In the genomic region with DNA sequence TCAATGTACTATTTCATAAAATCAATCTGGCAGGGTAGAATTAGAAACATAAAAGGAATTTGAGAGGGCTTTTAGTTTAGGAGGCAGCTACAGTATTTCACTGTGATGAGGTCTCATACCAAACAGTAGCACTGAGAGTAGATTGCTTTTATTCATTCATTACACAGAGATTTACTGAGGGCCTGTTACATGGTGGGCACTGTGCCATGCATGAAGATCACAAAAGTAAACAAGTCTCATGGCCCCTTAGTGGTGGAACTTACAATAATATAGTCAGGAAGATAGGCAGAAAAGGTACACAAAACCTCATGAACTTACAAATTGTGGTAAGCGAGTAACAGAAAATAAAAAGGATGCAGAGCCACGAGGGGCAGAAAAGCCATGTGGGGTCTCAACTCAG, we compare ENCODE assay signal across 26 mouse cellular contexts.
"Had no signal": no experiment of that assay in that cellular context is flagged by ENCODE, and none has a peak within 500 bp of the region (broad histone marks: within the 10 kb centered on the region; RNA-seq: fewer than 3 reads in every experiment).

No protein-coding gene starts in this region.

- H3K27ac ChIP-seq: heart, adult 2 months; heart, embryonic 13.5 days; heart, embryonic 15.5 days; hindbrain, embryonic 12.5 days; hindbrain, embryonic 14.5 days; intestine, embryonic 15.5 days; layer of hippocampus, adult 2 months; left cerebral cortex, adult 2 months; limb, embryonic 10.5 days; limb, embryonic 12.5 days; liver, embryonic 13.5 days had no signal

- H3K27me3 ChIP-seq: heart, embryonic 13.5 days; heart, embryonic 15.5 days; hindbrain, embryonic 12.5 days; intestine, embryonic 15.5 days; limb, embryonic 12.5 days; liver, embryonic 13.5 days had no signal

- ATAC-seq: hindbrain, embryonic 16.5 days; inflammation-experienced regulatory T-cells, adult 6 months; intestine, embryonic 15.5 days; intestine, postnatal 0 days had no signal

- H3K4me1 ChIP-seq: heart, embryonic 15.5 days; hindbrain, embryonic 12.5 days; intestine, embryonic 15.5 days; limb, embryonic 10.5 days; limb, embryonic 12.5 days; liver, embryonic 13.5 days had no signal

- H3K4me3 ChIP-seq: heart, adult 2 months; heart, embryonic 13.5 days; heart, embryonic 15.5 days; hindbrain, embryonic 12.5 days; intestine, embryonic 15.5 days; layer of hippocampus, adult 2 months; left cerebral cortex, adult 2 months; limb, embryonic 10.5 days; limb, embryonic 12.5 days; liver, embryonic 13.5 days had no signal

- H3K9ac ChIP-seq: heart, embryonic 13.5 days; heart, embryonic 15.5 days; hindbrain, embryonic 12.5 days; hindbrain, embryonic 14.5 days; intestine, embryonic 15.5 days; limb, embryonic 12.5 days; liver, embryonic 13.5 days had no signal

- DNase-seq: gastrocnemius, postnatal 14 days; gastrocnemius, postnatal 36 days; heart, adult 11 months; heart, adult 2 months; heart, postnatal 14 days; heart, postnatal 36 days; kidney, adult 18-20 months; kidney, adult 8-10 months; kidney, postnatal 10 days; kidney, postnatal 25 days; liver; liver, embryonic 13.5 days had no signal

- H3K9me3 ChIP-seq: heart, embryonic 13.5 days; heart, embryonic 15.5 days; hindbrain, embryonic 12.5 days; intestine, embryonic 15.5 days; limb, embryonic 10.5 days; limb, embryonic 12.5 days; liver, embryonic 13.5 days had no signal

- H3K4me2 ChIP-seq: heart, embryonic 11.5 days; heart, embryonic 13.5 days; heart, embryonic 15.5 days; hindbrain, embryonic 12.5 days; hindbrain, embryonic 14.5 days; intestine, embryonic 15.5 days; limb, embryonic 12.5 days; liver, embryonic 11.5 days; liver, embryonic 13.5 days had no signal

- H3K36me3 ChIP-seq: heart, embryonic 13.5 days; heart, embryonic 15.5 days; hindbrain, embryonic 12.5 days; intestine, embryonic 15.5 days; limb, embryonic 10.5 days; limb, embryonic 12.5 days; liver, embryonic 13.5 days had no signal
